Mouse (Mus musculus): ENCODE measurements around the gene Spock1.
A peak's percentile ranks its signal among the peaks of the same experiment; 100 is the strongest.

Spock1 gene

GRCm38 (mm10) chr13:57659872-57660271 is 248.3 kb downstream of the Spock1 start:
- DNase-seq (ENCODE audit: low spot score in 2 of 2) = no peak

DNA sequence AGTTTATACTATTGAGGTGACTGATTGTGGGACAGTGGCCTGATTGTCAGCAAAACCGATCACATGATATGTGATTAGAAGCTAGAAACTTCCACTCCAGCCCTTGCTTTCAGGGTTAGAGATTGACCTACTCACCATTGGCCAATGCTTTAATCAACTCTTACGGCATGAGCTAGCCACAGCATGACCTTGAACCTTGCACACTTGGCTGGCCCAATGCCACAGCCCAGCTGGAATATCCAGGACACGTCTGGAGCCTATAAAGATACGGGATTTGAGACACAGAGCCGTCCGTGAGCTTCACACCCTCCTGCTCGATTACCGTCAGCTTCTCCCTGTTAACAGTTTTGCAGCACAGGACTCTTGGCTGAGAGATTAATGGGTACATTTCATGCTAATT is 251.5 kb downstream of the Spock1 start:
- DNase-seq (ENCODE audit: low spot score in 2 of 2) = no peak

- DNase-seq (ENCODE audit: low spot score in 2 of 2) = no peak
These were observed 253.8 kb downstream of the Spock1 start for GRCm38 (mm10) chr13:57654362-57654761.

DNA sequence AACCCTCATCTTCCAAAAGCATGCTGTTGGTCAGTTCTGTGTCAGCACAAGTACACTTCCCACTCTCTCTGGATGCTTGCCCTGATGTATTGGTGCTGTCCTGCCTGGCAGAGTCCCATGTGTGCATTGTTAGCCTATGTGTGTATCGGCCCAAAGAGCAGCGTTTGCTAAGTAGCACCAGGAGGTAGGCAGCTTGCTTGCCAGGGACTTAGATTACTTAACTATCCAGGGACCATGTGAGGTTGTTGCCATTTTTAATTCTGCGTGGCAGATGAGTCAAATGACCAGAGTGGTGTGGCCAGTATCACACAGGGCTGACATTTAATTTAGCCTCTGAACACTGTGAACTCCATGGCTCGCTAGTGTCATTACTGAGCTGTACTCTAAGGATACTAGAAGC is 256.9 kb downstream of the Spock1 start:
- no peak for DNase-seq (ENCODE audit: low spot score in 2 of 2)

- DNase-seq (ENCODE audit: low spot score in 2 of 2) = no peak
These were observed 259.3 kb downstream of the Spock1 start for GRCm38 (mm10) chr13:57648784-57649183.

- DNase-seq (ENCODE audit: low spot score in 2 of 2) = no peak
These were observed 260.7 kb downstream of the Spock1 start for GRCm38 (mm10) chr13:57647456-57647855.

DNA sequence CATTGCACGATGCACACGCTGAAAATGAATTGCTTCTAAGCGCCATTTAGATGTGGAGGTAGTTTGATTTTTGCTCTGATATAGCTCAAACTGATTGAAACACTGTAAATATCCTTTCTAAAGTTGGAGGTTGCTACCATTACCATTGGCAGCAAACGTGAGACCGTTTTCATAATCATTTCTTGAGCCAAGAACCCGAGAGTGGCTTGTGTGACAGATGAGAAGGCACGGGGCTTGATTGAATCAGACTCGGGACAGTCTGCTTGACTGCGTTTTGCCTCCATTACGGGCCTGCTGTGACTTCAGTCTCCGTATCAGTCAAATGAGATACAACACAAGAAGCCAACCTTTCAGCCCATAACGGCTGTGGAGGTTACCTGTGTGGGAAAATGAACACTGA is 265.1 kb downstream of the Spock1 start:
- no peak for DNase-seq (ENCODE audit: low spot score in 2 of 2)

- no peak for DNase-seq (ENCODE audit: low spot score in 2 of 2)
These were observed 266.5 kb downstream of the Spock1 start for GRCm38 (mm10) chr13:57641649-57642048.

DNA sequence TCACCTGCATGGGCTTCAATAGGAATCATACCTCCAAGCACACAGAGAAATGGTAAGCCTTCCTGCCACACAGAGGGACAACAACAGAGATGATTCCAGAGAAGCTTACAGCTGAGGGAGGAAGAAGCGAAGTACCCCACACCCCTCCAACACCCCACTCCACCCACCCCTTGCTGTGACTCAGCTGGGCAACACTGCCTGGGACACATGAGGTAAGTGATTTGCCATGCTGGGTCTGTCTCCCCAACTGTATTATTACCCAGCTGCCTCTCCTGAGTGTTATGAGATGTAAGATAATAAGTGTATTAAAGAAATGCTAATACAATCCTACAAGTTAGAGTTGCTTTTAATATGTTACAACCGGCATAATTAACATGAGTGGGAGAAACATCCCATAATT is 267.2 kb downstream of the Spock1 start:
- no peak for DNase-seq (ENCODE audit: low spot score in 2 of 2)

GRCm38 (mm10) chr13:57638820-57639219 is 269.3 kb downstream of the Spock1 start:
- peak in 1 of 2 experiments; percentile 53 for DNase-seq (ENCODE audit: low spot score in 2 of 2)

DNA sequence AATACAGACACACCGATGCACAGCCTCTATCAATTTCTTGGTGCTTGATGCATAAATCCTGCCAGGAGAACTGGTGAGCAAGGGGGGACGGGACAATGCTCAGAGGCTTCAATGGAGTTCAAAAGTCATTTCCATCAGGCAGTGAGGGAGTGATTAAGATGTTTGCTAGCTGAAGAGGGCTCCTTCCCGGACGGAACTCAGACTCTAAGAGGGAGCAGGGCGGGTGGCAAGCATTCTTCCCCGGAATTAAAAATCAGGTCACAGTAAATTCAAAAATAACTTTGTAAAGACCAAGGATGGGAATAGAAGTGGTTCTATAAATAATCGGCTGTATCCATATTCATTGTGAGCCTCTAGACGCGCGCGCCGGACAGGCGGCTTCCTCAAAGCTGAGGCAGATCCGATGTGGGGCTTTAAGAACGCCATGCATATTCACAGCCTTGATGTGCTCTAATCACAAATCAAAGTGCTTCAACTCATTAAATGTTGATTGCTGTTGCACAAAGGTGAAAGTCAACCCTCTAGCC is 270.5 kb downstream of the Spock1 start:
- peak in 1 of 2 experiments; percentile 33 for DNase-seq (ENCODE audit: low spot score in 2 of 2)

- no peak for DNase-seq (ENCODE audit: low spot score in 2 of 2)
These were observed 271.0 kb downstream of the Spock1 start for GRCm38 (mm10) chr13:57637080-57637572.

DNA sequence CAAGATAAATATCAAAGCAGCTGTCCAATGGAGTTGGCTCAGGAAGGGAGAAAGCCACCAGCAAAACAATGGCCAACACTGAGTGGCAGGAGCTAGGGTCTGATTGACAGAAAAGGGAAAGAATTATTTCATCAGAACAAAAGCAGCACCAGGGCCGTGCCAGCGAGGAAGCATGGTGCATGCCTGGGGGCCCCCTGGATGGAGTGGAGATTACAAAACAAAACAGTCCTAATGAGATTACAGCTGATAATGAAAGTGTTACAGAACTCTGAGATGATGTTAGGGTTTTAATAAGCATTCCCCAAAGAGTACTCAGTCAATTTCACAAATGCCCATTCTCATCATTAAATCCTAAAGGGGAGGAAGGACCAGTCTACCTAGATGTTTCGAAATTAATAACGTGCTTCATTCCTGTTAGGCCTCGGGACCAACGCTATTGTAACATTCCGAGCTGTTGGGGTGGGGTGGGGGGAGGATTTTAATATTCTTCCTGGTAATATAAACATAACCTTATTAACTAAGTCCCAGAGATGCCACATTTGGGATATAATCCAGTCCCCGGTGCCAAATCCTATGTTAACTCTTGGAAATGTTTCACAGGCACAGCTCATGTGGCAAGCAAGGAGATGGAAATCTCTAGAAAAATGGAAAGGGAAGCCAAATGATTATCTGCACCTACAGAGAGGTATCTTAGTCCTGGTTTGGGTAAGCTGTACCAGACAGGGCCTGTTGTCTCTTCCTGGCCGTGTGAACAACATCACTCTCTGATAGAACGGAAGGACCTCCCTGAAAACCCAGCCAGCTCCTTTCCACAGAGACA is 271.7 kb downstream of the Spock1 start:
- no peak for DNase-seq (ENCODE audit: low spot score in 2 of 2)

GRCm38 (mm10) chr13:57630532-57630931 is 277.6 kb downstream of the Spock1 start:
- no peak for DNase-seq (ENCODE audit: low spot score in 2 of 2)

GRCm38 (mm10) chr13:57628218-57628617 is 279.9 kb downstream of the Spock1 start:
- no peak for DNase-seq (ENCODE audit: low spot score in 2 of 2)

DNA sequence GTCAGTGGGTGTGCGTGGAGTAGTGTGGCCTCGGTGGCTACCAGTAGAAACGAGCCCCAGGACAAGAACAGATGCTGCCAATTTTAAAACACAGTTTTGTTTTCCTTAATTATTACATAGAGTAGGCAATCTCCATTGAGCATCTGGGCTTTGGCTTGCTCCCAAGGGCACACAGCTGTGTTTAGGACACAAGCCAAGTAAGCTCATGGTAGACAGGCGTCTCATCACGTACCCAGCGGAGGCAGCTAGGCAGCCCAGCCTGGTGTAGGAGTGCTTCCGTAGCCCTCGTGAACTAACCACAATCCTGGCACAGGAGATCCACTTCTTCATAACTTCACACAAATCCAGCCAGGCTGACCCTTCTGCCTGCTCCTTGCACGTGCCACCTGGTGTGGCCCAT is 281.7 kb downstream of the Spock1 start:
- DNase-seq (ENCODE audit: low spot score in 2 of 2) = peak in 1 of 2 experiments; percentile 40

DNA sequence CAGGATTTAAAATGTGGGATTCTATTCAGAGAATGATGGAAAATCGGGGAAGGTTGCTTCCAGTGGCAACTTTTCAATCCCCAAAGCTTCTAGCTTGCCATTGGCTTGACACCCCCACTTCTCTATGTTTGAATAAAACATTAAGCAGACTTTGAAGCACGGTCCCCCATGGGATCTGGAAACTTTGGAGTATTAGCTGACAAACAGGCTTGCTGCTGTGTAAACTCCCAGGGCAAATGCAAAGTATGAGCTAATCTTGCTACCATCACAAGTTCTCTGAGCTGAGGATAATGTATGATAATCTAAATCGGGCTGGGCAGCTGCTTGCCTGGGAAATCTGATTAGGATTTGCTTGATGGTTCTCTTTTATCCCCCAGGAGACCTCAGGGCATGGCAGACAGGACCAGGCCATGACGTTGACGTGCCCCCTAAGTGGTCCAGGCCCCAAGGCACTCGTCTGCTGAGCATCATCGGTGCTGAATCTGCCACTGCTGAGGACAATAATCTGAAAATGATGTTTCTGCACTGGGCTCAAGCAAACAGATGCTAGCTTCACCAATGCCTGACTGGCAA is 284.1 kb downstream of the Spock1 start:
- DNase-seq (ENCODE audit: low spot score in 2 of 2) = no peak

GRCm38 (mm10) chr13:57619079-57619768 is 288.9 kb downstream of the Spock1 start:
- peak; percentile 72 to 87 for DNase-seq (ENCODE audit: low spot score in 2 of 2)

- DNase-seq (ENCODE audit: low spot score in 2 of 2) = no peak
These were observed 296.6 kb downstream of the Spock1 start for GRCm38 (mm10) chr13:57611326-57612171.

- no peak for DNase-seq (ENCODE audit: low spot score in 2 of 2)
These were observed 298.2 kb downstream of the Spock1 start for GRCm38 (mm10) chr13:57609946-57610345.

- no peak for DNase-seq (ENCODE audit: low spot score in 2 of 2)
These were observed 303.7 kb downstream of the Spock1 start for GRCm38 (mm10) chr13:57604437-57604836.

Measured in left cerebral cortex, adult 9 months (tissue).